Comparison of ENCODE assay signal across 10 mouse cellular contexts in the genomic region with DNA sequence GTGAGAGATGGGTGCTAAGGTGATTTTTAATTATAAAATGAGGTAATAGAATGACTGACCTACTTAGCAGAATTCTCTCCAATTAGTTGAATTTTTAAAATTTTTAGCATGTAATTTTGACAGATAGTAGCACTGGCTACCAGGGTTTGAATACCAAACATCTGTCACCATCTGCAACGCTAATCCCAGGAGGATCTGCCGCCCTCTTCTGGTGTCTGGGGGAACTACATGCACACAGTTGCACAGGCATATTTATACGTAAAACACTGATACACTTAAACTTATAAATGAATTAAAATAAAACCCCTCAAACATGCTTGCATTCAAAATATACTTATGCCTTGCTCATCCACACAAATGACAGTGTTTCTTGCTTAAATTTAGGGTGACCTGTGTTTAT.
A peak's percentile ranks its signal among the peaks of the same experiment; 100 is the strongest.
DNase-seq lines count a peak whose midpoint lies in the region; ATAC-seq and TF ChIP-seq lines count a peak whose summit lies in the region.
"Had no signal": no experiment of that assay in that cellular context is flagged by ENCODE, and none has a peak within 500 bp of the region (broad histone marks: within the 10 kb centered on the region; RNA-seq: fewer than 3 reads in every experiment).

No protein-coding gene starts in this region.

- peak; percentile 44 for DNase-seq in hindbrain, embryonic 10.5 days (ENCODE audit: low spot score)
- DNase-seq in A20 (ENCODE audit: low read depth, low spot score) (peak; percentile 3), R1 (ENCODE audit: low read depth, low spot score) (peak; percentile 41), adipocyte (ENCODE audit: low spot score) (no peak)
- peak; percentile 14 to 25 for DNase-seq in left cerebral cortex, postnatal 25 days (ENCODE audit: low spot score in 2 of 2)
- DNase-seq in right cerebral cortex, postnatal 14 days = peak; percentile 76
- DNase-seq: liver, embryonic 13.5 days had no signal

- no peaks in the 10 kb centered on the region for H3K36me3 ChIP-seq in hindbrain, embryonic 10.5 days
- no peaks in the 10 kb centered on the region for H3K36me3 ChIP-seq in hindbrain, embryonic 13.5 days
- H3K36me3 ChIP-seq: liver, embryonic 13.5 days had no signal

- H3K9me3 ChIP-seq in hindbrain, embryonic 10.5 days = no peaks in the 10 kb centered on the region
- no peaks in the 10 kb centered on the region for H3K9me3 ChIP-seq in hindbrain, embryonic 13.5 days
- H3K9me3 ChIP-seq: liver, embryonic 13.5 days had no signal

- no peaks in the 10 kb centered on the region for H3K4me1 ChIP-seq in hindbrain, embryonic 10.5 days (replicated peaks)
- H3K4me1 ChIP-seq in hindbrain, embryonic 13.5 days (replicated peaks) = no peaks in the 10 kb centered on the region
- no peaks in the 10 kb centered on the region for H3K4me1 ChIP-seq in cortical plate, adult 2 months (ENCODE audit: control insufficient read depth, insufficient read depth, low read length)
- H3K4me1 ChIP-seq: liver, embryonic 13.5 days had no signal

- H3K4me3 ChIP-seq in hindbrain, embryonic 10.5 days = no peak overlapping the region
- H3K4me3 ChIP-seq in hindbrain, embryonic 13.5 days = no peak overlapping the region
- H3K4me3 ChIP-seq in cortical plate, adult 2 months (ENCODE audit: insufficient read depth, low read length) = no peak overlapping the region
- H3K4me3 ChIP-seq: erythroblast, embryonic 14.5 days; liver, embryonic 13.5 days had no signal

- TF ChIP-seq POLR2A in cortical plate, adult 2 months (IDR thresholded peaks at IDR 0.05; ENCODE audit: extremely low read depth, insufficient read depth, low read length) = no peak

- H3K27ac ChIP-seq in hindbrain, embryonic 10.5 days = no peak overlapping the region
- no peak overlapping the region for H3K27ac ChIP-seq in hindbrain, embryonic 13.5 days
- no peak overlapping the region for H3K27ac ChIP-seq in cortical plate, adult 2 months (ENCODE audit: insufficient read depth, low read length)
- H3K27ac ChIP-seq: liver, embryonic 13.5 days had no signal

- no peak for ATAC-seq in hindbrain, embryonic 13.5 days (ENCODE audit: low FRiP score)

- WGBS in hindbrain, embryonic 10.5 days = 24% methylated on average over 3 of the region's 3 CpGs
- 24% methylated on average over 3 of the region's 3 CpGs for WGBS in hindbrain, embryonic 13.5 days

- H3K4me2 ChIP-seq in hindbrain, embryonic 13.5 days = no peak overlapping the region
- H3K4me2 ChIP-seq: liver, embryonic 13.5 days had no signal

- intact Hi-C loops in left cerebral cortex, postnatal 25 days (cut with DNase I) = loop anchor here (10.0 kb wide), 1 partner anchor 909 kb away; a partner anchor contains a TSS

- TF ChIP-seq CTCF in cortical plate, adult 2 months (IDR thresholded peaks at IDR 0.05; ENCODE audit: extremely low read depth, insufficient read depth, low read length) = peak; percentile 55

- no peak overlapping the region for H3K9ac ChIP-seq in hindbrain, embryonic 13.5 days
- H3K9ac ChIP-seq: liver, embryonic 13.5 days had no signal

- H3K27me3 ChIP-seq in hindbrain, embryonic 10.5 days (ENCODE audit: insufficient read depth, poor library complexity, severe bottlenecking) = no peaks in the 10 kb centered on the region
- H3K27me3 ChIP-seq in hindbrain, embryonic 13.5 days = no peaks in the 10 kb centered on the region
- H3K27me3 ChIP-seq: liver, embryonic 13.5 days had no signal
